Mouse (Mus musculus) NIH3T3 (cell line): Measurements from ENCODE around the gene Zfp575.

ENCODE experiments used
- DNase-seq: peaks from one replicate; pipeline ENCODE4 v3.0.0-alpha.2; 2012; ENCODE audit warnings: low read depth

Zfp575 gene

GRCm38 (mm10) chr7:24600941-24601597 is 13.6 kb upstream of the Zfp575 start:
- DNase-seq, result peak; percentile 96

DNA sequence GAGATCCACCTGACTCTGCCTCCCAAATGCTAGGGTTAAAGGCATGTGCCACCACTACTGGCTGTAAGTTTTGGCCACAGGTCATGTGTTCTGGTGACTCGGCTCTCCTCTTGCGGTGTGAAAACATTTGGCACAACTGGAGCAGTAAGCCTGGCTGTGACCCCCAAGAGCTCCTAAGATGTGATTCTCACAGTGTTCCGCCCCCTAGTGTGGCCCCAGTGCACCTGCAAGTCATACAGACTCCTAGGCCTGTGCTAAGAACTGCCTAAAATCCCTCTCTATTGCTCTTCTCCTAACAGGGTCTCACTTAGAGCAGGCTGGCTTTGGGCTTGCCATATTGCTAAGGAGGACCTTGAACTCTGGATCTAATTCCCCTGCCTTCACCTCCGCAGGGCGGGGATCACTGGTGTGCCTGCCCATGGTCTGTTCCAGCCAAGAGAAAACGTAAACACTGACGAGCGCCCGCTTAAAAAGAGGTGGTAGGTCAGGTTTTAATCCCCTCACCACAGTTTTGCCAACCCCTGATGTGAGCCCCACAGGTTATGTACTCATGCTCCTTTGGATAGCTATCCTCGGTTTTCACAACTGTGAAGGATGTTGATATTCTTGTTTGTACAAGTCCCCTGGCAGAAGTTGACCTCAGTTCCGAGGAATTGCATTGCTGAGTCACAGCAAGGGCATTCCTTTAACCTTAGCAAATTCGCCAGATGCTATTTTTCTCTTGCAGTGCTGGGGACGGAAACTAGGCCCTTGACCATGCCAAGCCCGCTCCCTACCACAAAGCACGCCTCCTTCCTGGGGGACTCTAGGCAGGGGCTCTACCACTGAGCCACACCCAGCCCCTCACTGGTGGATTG is 12.0 kb upstream of the Zfp575 start:
- DNase-seq, result peak; percentile 21

DNA sequence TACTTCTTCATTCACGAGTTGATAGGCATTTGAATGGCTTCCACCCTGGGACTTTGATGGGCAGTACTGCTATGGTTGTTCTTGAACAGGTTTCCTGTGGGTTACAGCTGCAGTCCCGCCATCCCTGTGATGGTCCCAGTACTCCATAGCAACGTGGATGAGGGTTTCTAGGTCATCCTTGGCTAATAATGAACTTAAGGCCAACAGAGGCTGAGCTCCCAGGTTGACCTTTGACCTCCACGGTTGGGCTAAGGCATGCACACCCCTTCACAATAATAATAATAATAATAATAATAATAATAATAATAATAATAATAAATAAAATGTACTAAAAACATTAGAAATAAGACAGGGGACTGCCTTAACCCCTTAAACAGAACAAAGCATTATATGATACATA is 10.7 kb upstream of the Zfp575 start:
- no peak for DNase-seq

- no peak for DNase-seq
These were observed 8.0 kb upstream of the Zfp575 start for GRCm38 (mm10) chr7:24595464-24595863.

- no peak for DNase-seq
These were observed 6.9 kb upstream of the Zfp575 start for GRCm38 (mm10) chr7:24594309-24594803.

DNA sequence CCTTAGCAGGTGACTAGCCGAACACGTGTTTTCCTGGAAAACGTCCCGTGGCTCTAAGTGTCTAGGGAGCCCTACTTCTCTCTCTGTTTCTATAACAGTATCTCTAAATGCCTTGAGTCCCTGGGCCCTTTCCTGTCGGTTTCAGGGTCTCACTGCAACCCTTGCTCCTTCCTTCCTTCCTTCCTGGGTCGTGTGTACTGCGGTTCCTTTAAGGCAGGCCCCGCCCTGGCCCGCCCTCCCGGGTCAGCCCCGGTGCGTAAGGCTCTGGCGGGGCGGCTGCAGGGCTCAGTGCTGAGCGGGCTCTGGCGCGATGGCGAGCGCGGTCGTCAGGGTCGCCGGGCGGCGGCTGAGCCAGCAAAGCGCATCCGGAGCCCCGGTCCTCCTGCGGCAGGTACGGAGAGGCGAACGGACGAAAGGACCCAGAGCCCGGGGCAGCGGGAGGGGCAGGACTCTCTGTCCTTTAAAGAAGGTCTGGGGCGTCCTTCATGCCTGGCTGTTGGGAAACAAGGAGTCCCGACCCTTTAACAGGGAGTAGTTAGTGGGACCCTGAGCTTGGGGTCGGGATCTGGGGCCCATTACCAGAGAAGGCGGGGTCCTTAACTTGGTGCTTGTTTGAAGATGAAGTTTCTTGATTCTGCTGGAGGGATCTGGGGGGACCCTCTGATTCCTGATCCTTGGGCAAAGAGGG is 6.3 kb upstream of the Zfp575 start:
- peak; percentile 79 for DNase-seq

DNA sequence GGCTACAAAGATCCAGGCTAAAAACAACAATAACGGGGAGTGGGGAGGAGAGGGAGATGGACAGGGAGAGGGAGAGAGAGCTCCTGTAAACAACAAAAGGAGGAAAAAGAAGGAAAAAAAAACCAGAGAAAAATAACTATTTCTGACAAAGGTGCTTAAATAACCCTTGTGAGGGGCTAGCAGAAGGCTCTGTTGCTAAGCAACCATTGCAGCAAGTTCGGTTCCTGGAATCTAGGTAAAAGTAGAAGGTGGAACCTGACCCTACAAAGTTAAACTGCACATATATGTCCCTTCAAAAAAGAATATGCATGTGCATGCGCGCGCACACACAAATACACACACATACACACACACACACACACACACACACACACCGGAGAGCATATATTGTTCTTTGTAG is 5.3 kb upstream of the Zfp575 start:
- DNase-seq, result no peak

DNA sequence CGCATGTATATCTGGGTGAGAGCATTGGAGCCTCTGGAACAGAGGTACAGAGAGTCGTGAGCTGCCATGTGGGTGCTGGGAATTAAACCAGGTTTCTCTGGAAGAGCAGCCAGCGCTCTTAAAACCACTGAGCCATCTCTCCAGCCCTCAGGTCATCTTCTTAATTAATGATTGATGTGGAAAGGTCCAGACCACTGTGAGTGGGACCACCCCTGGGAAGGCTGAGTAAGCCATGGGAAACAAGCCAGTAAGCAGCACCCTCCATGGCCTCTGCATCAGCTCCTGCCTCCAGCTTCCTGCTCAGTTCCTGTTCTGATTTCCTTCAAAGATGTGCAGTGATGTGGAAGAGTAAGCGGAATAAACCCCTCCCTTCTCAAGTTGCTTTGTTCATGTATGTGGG is 4.7 kb upstream of the Zfp575 start:
- peak; percentile 28 for DNase-seq

GRCm38 (mm10) chr7:24591735-24592134 is 4.3 kb upstream of the Zfp575 start:
- no peak for DNase-seq

- DNase-seq, result no peak
These were observed 895 bp upstream of the Zfp575 start for GRCm38 (mm10) chr7:24588336-24588735.

GRCm38 (mm10) chr7:24586828-24587227 is 613 bp downstream of the Zfp575 start:
- no peak for DNase-seq

GRCm38 (mm10) chr7:24585995-24586394 is 1.4 kb downstream of the Zfp575 start:
- no peak for DNase-seq

DNA sequence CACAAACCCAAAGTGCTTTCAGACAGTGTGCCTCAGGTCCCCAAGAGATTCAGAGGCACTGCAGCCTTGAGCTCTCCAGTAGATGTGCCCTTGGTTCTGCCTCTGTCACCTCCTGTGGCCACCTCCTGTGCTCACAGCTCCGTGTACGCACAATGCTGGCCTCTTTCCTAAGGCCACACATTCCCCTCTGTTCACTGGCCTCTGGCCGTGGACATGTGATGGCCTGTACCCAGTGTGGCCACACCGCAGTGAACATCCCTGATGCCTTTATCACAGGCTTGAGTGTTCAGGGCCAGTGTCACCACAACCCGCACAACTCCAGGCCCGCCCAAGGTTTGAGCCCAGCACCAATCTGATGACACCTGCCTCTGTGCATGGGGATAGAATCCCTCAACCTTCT is 2.6 kb downstream of the Zfp575 start:
- no peak for DNase-seq

DNA sequence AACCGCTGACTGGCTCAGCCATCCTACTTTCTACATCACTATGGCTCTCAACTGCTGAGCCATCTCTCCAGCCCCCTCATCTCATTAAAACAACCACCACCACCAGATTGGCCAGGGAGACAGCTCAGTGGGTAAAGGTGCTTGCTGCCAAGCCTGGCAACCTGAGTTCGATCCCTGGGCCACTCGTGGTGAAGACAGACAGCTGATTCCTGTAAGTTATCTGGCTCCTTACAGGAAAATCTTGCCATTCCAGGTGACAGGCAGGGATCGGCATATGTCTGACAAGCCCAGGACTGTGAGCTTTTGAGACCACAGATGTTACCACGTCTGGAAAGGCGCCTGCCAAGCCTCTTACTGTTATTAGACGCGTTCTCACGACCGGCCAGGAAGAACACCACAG is 9.6 kb downstream of the Zfp575 start:
- no peak for DNase-seq

DNA sequence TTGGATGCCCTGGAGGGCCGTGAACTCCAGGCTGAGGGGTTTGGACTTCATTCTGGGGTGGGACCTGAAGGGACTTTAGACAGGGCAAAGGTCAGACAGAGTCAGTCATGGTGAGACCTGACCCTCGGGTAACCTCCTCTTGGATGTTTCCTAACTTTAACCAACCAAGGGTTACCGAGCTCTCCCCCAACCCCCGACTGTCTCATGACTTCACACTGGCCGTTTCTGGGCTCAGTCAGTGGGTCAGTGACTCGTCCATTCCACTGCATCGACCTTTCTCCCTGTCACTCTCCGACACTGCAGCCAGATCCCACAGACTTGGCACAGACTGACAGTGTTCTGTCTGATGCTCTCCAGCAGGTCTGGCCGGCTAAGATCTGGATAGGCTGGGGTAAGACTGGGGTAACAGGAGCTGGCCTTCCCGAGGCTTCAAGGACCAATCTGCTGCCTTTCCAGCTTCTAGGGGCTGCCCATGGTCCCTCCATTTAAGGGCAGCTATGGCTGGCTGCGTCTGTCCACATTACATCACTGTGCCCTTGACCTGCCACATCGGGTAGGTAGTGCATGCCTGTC is 13.1 kb downstream of the Zfp575 start:
- peak; percentile 61 for DNase-seq

DNA sequence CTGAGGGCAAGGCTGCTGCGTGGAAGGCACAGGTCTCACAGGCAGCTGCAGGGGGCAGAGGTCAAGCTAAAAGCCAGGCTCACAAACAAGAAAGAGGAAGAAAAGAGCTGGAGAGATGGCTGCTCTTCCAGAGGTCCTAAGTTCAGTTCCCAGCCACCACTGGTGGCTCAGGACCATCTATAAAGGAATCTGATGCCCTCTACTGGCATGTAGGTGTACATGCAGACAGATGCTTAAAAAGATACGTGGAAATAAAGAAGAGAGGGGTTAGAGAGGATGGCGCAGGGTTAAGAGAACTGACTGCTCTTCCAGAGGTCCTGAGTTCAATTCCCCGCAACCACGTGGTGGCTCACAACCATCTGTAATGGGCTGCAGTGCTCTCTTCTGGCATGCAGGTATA is 15.0 kb downstream of the Zfp575 start:
- DNase-seq, result peak; percentile 13

GRCm38 (mm10) chr7:24571071-24571470 is 16.4 kb downstream of the Zfp575 start:
- DNase-seq, result no peak

DNA sequence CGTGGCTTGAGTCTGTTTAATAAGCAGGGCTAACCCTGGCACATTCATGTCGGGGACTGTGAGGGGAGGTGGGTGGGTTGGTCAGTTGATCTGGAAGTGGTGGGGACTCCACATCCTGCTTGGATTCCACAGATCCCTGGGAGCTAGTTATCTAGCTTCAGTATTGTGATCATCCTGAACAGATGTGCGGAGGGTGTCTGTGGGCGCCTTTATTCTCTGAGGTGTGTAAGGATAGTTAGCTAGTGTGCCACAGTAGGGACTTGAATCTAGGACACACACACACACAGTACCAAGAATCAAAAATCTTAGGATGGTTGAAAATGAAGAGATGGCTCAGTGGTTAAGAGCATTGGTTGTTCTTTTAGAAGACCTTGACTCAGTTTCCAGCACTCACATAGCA is 18.9 kb downstream of the Zfp575 start:
- no peak for DNase-seq

DNA sequence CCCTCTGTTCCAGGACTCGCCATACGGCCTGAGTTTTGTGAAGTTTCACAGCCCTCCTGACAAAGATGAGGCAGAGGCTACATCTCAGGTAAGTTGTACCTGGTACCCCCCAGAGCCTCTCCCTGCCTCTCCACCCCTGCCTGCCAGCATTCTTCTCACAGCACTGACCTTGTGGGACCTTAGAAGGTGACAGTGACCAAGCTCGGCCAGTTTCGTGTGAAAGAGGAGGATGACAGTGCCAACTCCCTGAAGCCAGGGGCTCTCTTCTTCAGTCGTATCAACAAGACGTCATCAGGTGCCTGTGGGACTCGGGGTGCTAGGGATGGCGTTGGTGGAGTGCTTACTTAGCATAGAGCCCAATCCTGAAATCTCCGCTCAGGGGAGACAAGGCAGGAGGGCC is 21.2 kb downstream of the Zfp575 start:
- DNase-seq, result no peak

GRCm38 (mm10) chr7:24565627-24566026 is 21.8 kb downstream of the Zfp575 start:
- DNase-seq, result no peak

- peak; percentile 84 for DNase-seq
These were observed 22.7 kb downstream of the Zfp575 start for GRCm38 (mm10) chr7:24564607-24565265.

DNA sequence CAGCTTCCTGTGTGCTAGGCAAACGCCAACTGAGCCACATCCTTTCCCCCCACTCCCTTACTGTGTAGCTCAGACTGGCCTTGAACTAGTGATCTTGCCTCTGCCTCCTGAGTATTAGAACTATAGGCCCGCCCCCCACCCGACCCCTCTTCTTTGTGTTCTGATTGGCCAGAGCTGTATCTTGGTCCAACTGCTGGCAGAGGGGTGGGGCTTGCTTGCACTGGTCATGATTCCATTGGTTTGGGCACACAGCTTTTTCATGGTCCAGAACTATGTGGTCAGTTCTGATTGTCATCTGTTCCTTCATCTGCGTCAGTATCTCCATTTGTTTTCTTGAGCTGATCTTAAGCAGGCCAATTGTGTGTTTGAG is 23.6 kb downstream of the Zfp575 start:
- DNase-seq, result no peak
